Mouse (Mus musculus): ENCODE data around the gene Sorcs1. TPM values are rescaled to one million over a fixed set of nuclear protein-coding genes. Genes with fewer than 3 reads are reported as not detected.

Sorcs1 gene
- polyA plus RNA-seq, 1 experiment from 2014 or later: 0.20 TPM

GRCm38 (mm10) chr19:50105842-50106585 is 572.4 kb downstream of the Sorcs1 start:
- TF ChIP-seq EP300 (IDR thresholded peaks at IDR 0.05; ENCODE audit: low read depth) (no peak), CTCF (IDR thresholded peaks at IDR 0.05; ENCODE audit: low read depth) (no peak)
- H3K4me1 ChIP-seq (ENCODE audit: insufficient read depth): no peaks in the 10 kb centered on the region
- no peaks in the 10 kb centered on the region for H3K36me3 ChIP-seq (replicated peaks; ENCODE audit: insufficient read depth, low read length)
- no peak overlapping the region for H3K4me3 ChIP-seq (ENCODE audit: low read depth, low read length)
- H3K4me2 ChIP-seq (ENCODE audit: low read depth, low read length): no peak overlapping the region
- H3K9ac ChIP-seq (replicated peaks): no peak overlapping the region
- 58% methylated on average over 4 of the region's 4 CpGs for WGBS (ENCODE audit: insufficient replicate concordance)
- ATAC-seq (no peak), DNase-seq (no peak)
- no peaks in the 10 kb centered on the region for H3K9me3 ChIP-seq (ENCODE audit: low read length)
- H3K27ac ChIP-seq (ENCODE audit: low read depth): no peak overlapping the region
- H3K27me3 ChIP-seq (ENCODE audit: insufficient read depth, low read length): no peaks in the 10 kb centered on the region

Small RNAs within 50 kb of the gene (microRNA-seq; reads per million reads assigned to microRNA genes)
- not detected for gene Gm27749

Measured in liver, postnatal 0 days (tissue).